Mouse (Mus musculus): ENCODE results near the gene Mgme1.

The Mgme1 gene

DNA sequence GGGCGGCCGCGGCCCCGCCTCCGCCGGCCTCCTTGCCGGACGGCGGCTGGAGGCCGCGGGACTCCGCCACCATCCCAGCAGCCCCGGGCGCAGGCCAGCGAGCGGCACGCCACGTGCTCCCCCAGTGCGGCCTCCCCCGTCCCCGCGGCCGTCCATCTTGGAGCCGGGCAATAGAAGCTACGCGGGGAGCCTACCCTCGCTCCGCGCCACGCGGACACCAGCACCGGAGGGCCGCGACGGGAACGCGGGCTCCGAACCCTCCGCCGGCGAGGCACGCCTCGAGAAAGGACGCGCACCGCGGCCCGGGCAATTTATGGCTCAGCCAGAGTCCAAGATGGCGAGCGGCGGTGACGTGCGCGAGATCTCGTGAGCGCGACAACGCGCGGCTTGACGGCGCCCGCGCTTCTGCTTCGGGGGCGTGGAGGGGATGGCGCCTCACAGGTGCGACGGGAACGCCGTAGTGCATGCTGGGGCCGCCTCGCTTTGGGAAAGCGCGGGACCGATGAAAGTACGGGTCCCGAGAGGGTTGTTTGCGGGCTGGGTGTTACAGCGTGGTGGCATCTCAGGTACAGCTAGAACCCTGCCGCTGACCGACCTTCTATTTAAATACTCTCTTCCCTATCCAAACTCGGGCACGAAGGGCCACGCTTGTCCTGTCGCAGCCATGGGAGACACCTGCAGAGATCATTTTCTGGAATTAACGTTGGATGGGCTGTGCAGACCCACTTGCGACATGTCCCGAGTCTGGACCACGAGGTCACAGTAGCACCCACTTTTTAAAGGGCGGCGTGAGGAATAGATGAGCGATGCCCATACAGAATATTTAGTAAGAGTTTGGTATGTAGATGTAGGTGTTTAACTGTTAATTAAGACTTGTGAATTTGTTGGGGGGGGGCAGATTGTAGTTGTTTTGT is at the start of gene Mgme1, which contains the start of gene Snx5:
TSS of gene Mgme1 (plus strand) at position 157 of the 914 bp plus-strand sequence.
TSS of gene Snx5 (minus strand) at position 400 of the 914 bp plus-strand sequence.
- peak; percentile 93 for DNase-seq (ENCODE audit: low read depth, low spot score)

DNA sequence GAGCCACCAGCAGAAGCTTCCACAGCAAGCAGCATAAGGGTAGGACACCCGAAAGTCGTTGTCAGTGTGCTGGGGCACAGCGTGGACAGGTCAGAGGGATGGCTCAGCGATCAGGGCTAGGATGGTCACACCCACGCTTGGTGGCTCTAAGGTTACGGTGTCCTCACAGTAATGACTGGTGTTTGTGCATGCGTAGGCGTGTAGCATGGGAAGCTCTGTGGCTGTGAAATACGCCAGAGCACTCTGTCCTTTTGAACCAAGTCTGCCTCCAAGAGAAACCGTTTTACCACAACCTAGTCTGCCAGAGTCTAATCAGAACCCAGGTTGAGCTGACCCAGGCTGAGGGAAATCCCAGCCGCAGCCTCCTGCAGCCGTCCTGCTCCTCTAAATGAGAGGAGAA is 46.1 kb upstream of the Mgme1 start:
- DNase-seq (ENCODE audit: low read depth, low spot score): no peak

DNA sequence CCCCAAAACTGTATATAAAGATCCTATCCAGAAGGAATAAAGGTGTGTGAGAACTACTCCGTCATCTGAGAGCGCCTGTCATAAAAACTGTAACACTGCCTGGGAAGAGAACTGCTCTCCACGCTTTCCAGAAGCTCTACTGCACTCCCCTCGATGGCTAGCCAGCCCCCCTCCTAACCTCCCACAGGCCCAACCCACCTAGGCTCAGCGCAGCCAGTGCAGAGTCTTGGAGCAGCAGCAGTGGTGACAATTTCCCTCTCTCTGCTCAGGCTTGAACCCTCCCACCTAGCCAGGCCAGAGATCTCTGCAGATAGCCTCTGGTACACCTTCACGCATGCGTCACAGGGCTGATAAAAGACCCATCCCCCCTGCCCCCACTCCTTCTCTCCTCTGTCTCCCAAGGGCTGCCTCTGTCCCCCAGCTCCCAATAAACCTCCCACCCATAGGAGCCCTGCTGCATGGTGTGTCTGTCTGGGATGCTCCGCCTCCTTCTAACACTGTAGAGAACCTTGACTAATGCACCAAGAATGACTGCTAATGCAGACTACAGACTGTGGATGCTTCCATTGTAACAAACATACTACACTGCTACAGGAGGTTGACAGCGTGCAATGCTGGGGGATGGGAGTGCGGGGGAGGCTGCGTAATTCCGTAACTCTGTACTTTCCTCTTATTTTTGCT is 43.4 kb upstream of the Mgme1 start:
- no peak for DNase-seq (ENCODE audit: low read depth, low spot score)

DNA sequence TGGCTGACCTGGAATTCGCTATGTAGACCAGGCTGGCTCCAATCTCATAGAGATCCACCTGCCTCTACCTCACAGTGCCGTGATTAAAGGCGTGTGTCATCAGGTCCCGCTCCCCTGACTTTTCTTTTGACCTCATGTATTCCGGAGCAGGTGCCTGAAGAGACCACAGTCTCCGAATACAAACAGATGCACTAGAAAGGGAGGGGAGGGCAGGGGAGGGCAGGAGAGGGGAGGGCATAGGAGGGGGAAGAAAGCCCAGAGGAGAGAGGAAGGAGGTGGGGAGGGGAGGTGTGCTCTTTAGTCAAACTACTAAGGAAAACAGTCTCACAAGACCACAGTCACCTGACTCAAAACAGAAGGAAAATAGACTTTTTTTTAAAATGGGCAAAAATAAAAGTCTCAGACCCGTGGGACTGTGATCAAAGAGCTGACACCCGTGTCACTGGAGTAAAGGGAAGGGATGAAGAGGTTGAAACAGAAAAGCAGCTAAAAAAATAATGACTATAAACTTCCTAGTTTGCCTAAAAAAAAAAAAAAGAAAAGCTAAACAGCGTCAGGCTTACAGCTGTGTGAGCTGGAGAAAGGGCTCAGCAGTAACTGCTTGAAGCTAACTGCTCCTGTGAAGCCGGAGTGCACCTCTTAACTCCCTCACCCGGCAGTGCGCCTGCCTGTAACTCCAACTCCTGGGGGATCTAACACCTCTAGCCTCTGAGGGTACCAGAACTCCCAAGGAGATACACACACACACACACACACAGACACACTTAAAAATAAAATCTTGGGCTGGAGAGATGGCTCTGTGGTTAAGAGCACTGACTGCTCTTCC is 41.7 kb upstream of the Mgme1 start:
- no peak for DNase-seq (ENCODE audit: low read depth, low spot score)

GRCm38 (mm10) chr2:144229647-144230046 is 40.8 kb upstream of the Mgme1 start:
- DNase-seq (ENCODE audit: low read depth, low spot score): no peak

DNA sequence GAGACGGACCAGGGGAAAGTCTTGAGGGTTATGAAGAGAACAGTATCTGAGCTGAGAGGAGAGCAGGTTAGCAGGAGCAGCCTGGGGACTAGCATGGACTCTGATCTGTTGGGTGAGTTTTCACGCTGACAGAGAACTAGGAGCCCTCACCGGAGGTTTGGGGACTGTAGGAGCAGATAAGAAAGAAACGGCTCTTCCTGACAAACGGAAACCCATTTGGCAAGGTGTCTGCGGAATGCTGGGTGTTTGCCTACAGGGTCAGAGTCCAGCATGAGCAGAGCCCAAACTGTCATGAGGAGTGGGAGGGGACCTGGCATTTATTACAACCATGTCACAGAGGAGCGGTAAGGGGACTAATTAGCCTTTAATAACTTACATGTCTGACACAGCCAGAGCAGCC is 40.0 kb upstream of the Mgme1 start:
- DNase-seq (ENCODE audit: low read depth, low spot score): no peak

DNA sequence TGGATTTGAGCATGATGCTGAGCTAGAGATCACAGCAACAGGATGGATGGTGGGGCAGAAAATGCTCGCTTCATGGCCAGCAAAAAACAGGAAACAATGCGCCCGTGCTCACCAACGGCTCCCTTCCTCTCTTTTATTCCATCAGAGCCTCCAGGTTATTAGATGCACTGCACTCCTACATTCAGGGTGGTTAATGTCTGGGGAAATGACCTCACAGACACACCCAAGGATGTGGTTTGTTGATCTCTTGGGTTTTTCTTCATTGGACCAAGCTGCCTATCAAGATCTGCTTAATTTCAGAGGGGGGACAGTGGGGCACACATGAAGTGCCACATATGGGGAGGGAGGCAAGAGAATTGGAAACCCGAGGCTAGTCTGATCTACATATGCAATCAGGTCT is 39.3 kb upstream of the Mgme1 start:
- no peak for DNase-seq (ENCODE audit: low read depth, low spot score)

GRCm38 (mm10) chr2:144233534-144233933 is 36.9 kb upstream of the Mgme1 start:
- DNase-seq (ENCODE audit: low read depth, low spot score): no peak

GRCm38 (mm10) chr2:144235776-144236175 is 34.7 kb upstream of the Mgme1 start:
- DNase-seq (ENCODE audit: low read depth, low spot score): no peak

DNA sequence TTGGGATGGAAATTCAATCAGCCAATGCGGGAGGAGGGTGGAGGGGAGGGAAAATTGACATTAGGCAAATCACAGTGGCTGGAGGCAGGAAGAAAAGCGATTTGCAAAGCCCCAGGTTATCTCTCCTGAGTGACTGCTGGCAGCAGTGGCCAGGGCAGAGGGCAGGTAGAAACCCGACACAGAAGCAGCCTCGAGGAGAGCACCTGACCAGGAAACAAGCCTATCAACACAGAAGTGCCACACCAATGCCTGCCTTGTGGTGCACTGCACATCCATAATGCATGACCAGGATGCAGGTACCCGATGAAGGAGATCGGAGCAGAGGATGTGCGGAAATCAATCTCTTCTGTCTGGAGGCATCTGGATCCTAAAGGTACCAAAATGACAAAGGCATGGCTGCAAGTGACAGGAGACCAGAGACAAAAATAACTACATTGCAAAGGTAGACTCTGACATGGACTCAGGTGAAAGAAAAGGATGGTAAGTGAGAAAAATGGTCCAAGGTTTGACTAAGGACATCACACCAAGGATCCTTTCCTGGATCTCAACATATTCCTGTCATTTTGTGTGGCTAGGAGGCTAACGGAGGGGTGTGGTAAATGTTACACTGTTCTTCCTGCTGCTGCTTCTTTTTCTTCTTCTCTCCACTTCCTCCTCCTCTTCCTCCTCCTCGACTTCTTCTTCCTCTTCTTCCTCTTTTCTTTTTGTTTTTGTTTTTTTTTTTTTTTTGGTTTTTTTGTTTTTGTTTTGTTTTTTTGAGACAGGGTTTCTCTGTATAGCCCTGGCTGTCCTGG is 33.5 kb upstream of the Mgme1 start:
- DNase-seq (ENCODE audit: low read depth, low spot score): no peak

DNA sequence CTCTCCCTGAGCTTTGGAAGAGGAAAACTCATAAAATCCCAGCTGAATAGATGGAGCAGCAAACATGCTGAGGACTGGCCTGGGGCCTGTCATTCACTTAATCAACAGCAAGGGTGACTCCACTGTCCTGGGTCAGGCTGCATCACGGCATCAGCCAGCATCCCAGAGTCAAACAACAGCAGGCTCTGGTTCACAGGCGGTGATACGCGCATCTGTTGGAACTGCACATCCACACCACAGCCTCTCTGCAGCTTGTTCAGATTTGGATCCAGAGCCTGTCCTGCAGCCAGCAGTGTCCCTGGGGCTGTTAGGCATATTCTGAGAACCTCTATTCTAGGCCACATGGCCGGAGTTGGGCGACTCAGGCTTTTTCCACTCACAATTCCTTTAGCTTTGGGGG is 32.1 kb upstream of the Mgme1 start:
- no peak for DNase-seq (ENCODE audit: low read depth, low spot score)

DNA sequence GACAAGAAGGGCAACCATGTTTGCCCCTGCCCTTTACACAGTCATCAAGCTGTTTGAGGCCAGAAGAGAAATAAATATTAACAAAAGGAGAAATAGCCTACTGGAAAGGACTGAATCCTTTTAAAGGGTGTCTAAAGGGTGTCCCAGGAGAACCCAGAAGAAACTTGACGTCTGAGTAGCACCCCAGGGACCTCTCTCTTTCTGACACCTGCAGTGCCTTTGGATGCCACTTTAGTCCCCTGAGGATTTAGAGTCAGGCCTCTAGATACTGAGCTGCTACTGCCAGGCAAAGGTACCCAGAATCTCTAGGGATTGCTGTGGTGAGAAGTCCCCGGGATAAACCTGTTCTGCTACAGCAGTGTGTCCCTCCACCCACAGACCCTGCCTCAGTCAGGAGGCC is 31.1 kb upstream of the Mgme1 start:
- DNase-seq (ENCODE audit: low read depth, low spot score): no peak

DNA sequence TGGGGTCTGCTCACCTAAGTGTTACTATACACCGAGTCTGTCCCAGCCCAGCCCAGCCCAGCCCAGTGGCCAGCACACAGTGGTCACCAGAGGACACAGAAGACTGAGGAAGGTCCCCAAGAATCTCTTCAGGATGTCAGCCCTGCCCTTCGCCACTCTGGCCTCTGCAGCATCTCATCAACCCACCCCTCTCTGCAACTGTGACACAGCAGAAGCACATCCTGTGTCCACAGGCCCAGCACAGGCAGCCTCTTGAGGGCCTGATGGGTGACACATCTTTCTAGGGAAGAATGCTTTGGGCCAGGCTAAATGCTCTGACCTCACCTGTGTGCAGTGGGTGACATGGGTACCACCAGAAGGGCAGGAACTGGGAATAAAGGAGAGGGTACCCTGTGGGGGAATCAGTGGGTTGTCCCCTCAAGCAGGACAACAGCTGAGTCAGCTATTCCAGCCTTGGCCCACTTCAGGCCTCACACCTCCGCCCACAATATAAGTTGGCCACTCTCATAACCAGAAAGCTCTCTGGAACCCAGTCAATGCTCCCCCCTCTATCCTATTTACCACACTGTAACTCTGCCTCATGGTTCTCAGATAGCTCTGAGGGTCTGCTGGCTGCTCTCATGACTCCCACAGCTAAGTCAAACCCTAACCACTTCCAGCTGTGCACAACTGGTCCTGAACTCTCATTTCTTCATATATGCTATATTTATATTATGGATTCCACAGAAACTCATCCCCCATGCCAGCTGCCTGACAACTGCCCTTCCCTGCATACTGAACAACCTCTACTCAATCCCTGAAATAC is 30.2 kb upstream of the Mgme1 start:
- no peak for DNase-seq (ENCODE audit: low read depth, low spot score)

- DNase-seq (ENCODE audit: low read depth, low spot score): no peak
These were observed 25.0 kb upstream of the Mgme1 start for GRCm38 (mm10) chr2:144245464-144245863.

- DNase-seq (ENCODE audit: low read depth, low spot score): no peak
These were observed 24.2 kb upstream of the Mgme1 start for GRCm38 (mm10) chr2:144246270-144246669.

DNA sequence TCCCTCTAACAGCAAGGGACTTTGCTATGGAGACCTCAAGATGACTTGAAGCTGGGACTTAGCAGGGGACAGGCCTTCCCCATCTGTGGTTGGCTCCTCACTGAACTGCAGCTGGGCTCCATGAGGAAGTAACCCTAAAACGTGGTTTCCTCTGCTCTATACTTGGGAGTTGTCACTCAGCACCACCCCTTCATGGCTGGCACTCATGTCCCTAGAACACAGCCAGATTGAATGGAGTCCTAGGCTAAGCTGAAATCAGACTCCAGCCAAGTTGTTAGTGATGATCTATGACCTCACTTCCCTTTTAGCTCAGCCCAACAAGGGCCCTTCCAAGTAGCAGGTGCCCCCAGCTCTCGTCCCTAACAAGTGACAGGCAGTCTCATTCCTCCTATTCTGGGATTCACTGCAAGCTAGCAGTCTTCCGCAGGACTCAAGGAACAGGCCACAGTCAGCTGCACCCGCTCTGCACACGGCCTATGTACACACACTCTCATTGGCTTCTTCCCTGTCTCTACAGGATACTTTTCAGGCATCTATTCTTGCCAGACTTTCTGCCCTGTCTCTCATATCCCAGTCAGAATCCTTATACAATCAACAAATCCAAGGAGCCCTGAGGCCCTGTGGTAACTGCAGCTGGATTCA is 23.0 kb upstream of the Mgme1 start:
- no peak for DNase-seq (ENCODE audit: low read depth, low spot score)

GRCm38 (mm10) chr2:144248613-144249376 is 21.7 kb upstream of the Mgme1 start:
- DNase-seq (ENCODE audit: low read depth, low spot score): no peak

GRCm38 (mm10) chr2:144250111-144250510 is 20.4 kb upstream of the Mgme1 start:
- peak; percentile 62 for DNase-seq (ENCODE audit: low read depth, low spot score)

- DNase-seq (ENCODE audit: low read depth, low spot score): no peak
These were observed 7.6 kb upstream of the Mgme1 start for GRCm38 (mm10) chr2:144262837-144263236.

All from 3T3-L1 (cell line).